Mouse (Mus musculus) MN1 (cell line): ENCODE results near the gene Pcsk6.

Source experiments
- DNase-seq: peaks from one replicate; pipeline ENCODE4 v3.0.0-alpha.2; 2016; ENCODE audit warnings: low spot score

The Pcsk6 gene

DNA sequence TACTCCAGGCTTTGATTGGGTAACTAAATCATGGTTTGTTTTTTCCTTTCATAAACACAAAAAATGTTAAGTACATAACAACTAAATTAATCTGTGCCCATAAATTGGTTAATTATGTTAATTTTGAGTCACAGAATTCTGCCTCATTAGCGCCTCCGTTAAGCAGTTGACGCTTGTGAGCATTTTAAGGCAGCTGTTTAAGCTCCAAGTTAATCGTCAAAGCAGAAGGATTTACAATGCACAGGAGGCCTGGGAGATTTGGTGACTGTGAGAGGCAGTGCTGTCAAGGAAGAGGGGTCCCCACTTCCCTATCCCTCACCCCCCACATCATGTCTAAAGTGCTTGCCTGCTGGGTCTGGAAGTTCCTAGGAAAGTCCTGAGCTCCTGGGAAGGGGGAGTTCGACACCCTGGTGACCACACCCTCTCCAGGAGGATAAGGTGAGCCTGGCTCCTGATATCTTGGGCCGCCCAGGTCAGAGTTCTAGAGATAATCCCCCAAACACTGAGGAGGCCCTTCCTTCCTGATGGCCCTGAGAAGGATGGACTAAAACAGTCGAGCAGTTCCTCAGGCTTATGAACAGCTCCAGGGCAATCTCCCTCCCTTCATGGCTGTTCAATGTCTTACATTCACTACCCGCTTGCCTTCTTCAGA is 83.9 kb downstream of the Pcsk6 start:
- no peak for DNase-seq

DNA sequence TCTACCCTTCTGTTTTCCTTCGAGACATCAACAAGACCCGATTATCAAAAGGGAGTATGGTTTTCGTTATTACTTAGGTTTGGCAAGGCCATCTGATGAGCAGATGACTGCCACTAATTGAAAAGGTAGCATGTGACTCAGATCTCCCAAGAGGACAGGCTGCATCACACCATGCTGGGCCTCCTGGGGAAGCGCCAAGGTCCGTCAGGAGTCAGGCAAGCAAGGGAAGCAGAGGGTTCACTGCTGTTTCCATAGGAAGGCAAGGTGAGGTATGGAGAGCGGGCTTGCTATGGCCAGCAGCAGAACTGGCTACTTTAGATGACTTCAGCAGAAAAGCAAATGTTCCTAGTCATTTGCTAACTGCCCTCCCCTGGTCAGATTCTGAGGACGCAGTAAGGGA is 84.9 kb downstream of the Pcsk6 start:
- peak; percentile 28 for DNase-seq

- DNase-seq = no peak
These were observed 87.4 kb downstream of the Pcsk6 start for GRCm38 (mm10) chr7:65948891-65949290.

DNA sequence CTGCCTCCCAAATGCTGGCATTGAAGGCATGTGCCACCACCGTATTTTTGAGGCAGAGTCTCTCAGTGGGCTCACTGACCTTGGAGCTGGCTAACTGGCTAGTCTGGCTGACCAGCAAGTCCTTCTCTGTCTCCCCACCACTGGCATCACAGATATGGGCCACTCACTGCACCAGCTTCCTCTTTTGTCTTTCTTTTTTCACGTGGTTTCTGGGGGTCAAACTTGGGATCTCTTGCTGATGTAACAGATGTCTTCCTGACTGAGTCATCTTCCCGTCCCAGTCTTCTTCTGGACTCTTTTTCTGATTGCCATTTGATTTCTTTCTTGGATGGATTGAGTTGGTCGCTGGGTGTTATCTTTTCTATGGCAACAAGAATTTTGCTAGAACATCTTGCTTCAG is 93.0 kb downstream of the Pcsk6 start:
- no peak for DNase-seq

DNA sequence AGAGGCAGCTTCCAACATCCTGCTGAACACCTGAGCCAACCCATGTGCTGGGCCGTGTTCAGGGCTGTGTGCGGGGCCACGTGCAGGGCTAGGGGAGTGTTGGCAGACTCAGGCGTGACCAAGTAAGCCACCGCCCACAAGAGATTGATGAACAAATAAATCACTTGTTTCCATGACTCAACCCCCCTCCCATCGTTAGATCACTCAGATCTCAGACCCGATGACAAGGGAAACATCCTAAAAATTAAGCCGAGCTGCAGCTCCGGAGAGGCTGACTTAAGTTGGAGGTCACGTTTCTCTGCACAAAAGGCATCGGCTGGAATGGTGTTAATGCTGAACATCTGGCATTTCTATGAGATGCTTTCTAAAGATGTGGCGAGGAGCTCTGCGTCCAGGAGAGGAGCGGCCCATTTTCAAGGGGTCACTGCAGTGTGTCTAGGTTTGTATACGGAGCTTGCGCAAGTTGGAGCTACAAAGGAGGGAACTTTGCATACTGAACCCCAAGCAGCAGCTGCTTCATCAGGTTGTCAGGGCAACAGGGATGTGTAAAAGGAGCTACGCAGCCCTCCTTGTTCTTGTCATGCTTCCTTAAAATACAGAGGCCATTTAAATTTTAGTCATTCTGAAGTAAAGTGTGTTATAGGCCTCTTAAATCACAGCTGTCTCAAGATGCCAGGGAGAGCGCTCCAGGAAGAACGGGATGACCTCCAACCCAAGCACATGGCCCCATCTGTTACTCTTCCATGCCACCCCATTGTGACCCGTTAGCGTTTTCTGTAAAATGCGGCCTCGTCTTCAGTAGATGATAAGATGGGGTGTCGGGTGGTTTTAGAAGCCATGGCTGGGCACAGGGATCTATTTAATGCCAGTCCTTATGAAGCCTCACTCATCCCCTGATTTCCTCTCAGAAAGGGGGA is 94.0 kb downstream of the Pcsk6 start:
- DNase-seq = no peak

GRCm38 (mm10) chr7:65957245-65957644 is 95.7 kb downstream of the Pcsk6 start:
- DNase-seq = no peak

- no peak for DNase-seq
These were observed 96.6 kb downstream of the Pcsk6 start for GRCm38 (mm10) chr7:65958105-65958504.

GRCm38 (mm10) chr7:65959221-65959924 is 97.8 kb downstream of the Pcsk6 start:
- no peak for DNase-seq

GRCm38 (mm10) chr7:65962611-65963010 is 101.1 kb downstream of the Pcsk6 start:
- no peak for DNase-seq

DNA sequence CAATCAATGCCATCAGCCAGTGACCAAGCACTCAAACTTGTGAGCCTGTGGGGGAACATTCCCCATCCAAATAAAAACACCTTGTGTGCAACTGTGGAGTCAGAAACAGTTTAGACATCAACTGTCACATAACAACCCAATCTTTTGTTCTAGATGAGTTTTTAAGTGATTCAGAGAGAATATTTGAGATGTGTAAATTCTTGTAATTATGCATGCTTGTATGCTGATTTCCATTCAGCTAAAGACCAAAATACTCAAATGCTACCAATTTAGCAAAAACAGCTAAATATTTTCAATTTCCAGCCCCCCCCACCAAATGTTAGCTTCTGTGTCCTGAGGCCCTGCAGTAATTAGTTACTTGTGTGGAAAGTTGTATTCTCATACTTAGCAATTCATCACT is 102.9 kb downstream of the Pcsk6 start:
- DNase-seq = no peak

DNA sequence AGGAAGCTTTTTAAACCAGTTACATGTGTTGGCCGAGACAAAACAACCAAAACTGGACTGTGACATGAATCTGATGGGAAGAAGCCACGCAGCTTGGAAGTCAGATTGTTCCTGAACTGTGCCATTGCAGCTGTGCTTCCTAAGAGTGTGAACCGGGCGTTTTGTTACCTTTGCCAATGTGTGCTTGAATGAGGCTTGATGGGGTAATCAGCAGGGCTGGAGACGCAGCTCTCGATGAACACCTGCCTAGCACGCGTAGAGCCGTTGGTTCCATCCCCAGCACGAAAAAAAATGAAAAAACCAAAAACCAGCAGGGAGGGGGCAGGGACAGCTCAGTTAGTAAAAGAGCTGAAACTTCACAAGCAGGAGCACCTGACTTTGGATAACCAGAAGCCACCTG is 109.8 kb downstream of the Pcsk6 start:
- no peak for DNase-seq

DNA sequence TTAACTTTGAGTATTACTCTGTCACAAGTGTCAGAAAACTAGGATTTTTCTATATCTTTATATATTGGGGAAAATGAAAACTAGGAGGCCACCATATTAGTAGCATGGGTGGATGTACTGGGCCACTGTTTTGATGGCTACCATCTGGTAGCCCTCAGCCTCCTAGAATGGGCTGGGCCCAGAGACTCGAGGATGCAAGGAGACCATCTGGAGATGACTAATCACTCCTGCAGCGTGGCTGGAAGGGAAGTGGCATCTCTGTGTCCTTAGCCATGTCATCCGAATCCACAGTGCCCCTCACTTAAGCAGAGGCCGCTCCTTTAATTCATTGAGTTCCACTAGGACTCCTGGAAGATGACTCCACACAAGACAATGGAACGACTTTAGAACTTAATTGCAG is 115.8 kb downstream of the Pcsk6 start:
- peak; percentile 53 for DNase-seq

DNA sequence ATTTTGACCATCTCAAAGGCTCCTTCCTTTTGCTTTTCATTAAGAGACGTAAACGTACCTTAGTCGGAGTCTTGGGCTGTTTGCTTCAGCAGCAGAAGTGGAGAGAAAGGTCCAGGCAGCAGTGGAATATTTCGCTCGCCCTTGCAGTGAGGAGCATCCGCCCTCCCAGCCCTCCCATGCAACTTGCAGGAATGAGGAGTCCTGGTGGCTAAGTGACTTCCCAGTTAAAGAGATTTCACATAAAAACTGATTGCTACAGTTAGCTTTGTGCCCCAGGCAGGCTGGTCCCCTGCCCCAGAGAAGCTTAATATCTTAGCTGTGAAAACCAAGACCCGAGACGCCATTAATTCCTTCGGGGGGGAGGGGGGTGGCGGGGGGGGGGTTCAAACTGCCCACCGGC is 116.4 kb downstream of the Pcsk6 start:
- DNase-seq = no peak

DNA sequence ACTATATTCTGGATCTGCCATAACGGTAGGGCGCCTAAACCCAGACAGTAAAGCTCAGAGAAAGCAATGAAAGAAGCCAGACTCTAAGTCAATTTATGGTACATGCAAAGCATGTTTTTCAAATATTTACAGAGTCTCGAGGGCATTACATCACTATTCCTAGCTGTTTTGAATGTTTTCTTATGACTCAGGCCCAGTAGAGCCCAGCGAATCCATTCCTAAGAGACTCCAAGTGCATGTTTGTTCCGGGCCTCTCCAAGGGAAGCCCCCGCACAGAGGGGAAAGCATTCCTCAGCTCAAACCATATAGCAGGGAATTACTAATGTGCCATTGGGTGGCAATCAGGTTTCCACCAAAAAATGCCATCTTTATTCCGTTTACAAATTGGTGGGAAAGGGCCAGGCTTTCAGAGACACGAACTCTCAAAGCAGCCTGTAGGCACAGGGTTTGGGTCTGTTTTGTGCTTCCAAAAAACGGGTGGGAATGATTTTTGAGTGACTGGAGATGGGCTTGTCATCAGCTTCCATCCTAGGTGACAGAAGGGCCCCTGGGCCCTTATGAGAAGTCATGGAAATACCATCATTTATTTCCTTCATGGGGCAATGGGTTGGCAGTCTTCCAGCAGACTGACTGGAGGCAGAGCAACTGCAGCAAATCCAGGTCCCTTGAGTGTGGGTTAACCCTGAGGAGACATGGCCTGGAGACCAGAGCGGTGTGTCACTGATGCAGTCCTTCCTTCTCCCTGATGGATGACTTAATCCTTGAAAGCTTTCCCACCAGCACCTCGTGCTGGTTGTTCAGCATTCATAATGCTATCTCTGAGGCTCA is 117.7 kb downstream of the Pcsk6 start:
- peak; percentile 38 for DNase-seq

DNA sequence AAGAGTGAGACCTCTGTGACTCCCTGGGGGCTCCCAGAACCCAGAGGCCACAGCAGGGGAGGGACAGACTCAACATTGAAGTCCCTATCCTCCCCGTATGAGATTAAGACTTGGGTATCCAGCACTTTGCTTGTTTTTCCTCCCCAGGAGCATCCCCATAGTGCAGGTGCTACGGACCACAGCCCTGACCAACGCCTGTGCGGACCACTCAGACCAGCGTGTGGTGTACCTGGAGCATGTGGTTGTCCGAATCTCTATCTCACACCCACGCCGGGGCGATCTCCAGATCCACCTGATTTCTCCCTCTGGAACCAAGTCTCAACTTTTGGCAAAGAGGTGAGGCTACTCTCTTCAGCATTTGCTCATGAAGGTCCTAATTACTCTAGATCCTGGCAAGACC is 118.5 kb downstream of the Pcsk6 start:
- DNase-seq = no peak

DNA sequence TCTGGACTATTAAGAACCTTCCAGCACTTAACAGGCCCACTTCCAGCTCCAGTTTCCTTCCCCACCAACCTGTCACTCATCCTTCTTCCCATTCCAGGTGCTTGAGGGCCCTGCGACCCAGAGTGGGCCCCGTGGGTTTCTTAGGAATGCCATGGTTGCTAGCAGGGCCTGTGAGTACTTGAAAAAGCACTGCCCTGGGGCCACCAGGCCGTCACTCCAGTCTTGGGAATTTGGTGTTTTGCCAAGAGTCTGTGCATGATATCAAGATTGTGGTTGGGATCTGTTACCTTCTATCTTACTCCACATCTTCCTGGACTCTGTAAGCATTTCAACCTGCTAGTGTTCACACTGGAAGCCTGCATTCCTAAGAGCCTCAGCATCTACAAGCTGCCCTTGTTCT is 120.5 kb downstream of the Pcsk6 start:
- peak; percentile 14 for DNase-seq

DNA sequence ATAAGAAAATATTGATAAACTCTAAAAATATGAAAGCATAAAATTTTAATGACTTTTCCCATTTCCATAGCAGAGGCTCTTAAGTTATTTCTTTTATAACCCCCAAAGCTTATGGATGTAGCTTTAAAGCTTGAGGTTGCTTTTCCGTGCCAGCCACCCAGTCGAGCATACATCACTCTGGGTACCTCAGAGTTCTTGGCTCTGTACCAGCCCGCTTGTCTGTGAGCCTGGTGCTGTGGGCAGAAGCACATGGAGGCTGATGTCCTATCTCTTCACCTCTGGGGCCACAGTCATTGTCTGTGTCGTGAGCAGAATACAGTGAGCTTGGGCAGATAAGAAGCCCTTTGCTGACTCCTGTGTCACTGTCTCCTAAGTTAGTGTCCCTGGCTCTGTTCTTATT is 126.7 kb downstream of the Pcsk6 start:
- DNase-seq = no peak

- DNase-seq = no peak
These were observed 127.2 kb downstream of the Pcsk6 start for GRCm38 (mm10) chr7:65988709-65989108.

GRCm38 (mm10) chr7:65992329-65992728 is 130.8 kb downstream of the Pcsk6 start:
- no peak for DNase-seq

DNA sequence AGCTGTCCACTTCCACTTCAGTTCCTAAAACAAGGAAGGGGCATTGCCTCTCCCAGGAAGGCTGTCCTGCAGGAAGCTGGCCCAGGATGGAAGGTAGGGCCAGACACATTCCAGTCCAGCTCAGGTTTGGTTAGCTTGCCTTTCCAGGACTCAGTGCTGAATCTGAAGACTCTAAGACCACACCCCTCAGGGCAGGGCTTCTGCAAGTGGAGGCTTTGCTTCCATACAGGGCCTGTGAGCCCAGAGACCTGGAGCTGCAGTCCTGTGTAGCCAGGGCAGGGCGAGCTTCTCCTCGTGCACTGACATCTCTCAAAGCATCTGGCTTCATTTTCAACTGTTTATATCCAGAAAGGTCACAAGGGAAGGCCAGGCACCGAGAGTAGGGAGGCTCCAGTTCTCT is 131.9 kb downstream of the Pcsk6 start:
- DNase-seq = no peak

DNA sequence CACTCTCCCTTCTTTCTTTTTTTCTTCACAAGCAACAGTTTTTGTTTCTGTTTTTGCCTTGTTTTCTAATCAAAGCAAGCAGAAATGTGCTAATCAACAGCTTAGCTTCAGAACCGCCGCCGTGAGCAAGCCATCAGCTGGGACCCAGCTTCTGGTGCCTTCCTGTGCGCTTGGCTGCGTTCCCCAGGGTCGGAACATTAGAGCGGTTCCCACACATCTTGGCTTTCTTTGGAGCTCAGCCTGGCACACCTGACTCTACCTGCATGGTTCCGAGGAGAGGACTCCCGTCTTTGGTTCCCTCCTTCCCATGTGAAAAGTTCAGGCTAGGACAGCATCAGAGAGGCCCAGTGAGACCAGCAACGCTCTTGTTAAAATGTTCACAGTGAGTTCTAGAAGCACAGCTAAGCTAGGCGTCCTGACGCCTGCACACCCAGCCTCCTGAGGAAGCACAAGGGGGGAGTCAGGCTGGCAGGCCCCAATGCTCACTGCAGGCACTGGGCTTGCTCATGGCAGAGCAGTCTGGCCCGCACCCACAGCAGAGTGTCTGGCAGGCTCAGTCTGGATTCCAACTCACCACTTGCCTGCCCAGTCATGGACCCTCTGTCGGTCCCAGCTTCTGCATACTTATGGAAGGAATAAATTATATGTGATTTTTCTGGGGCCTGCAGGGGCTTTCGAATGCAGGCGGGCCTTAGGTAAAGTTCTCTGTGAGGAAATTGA is 139.7 kb downstream of the Pcsk6 start:
- no peak for DNase-seq
